Mouse (Mus musculus): ENCODE measurements around the gene Itgal. TPM values are rescaled to one million over a fixed set of nuclear protein-coding genes. Genes with fewer than 3 reads are reported as not detected.
"Not testable (repeated sequence)": the region's sequence is repeated elsewhere in the genome, so short reads cannot be mapped to it uniquely, and the experiment has no call there.

The Itgal gene
- 81.6 and 96.5 TPM in 2 replicates for polyA plus RNA-seq (2015; fragmentation: Nextera tagmentation; extraction: Ambion mirVana)

- DNase-seq (ENCODE audit: low spot score): peak; percentile 82
Observed at GRCm38 (mm10) chr7:127296098-127296497, at the start of gene Itgal. TSS of gene Itgal (plus strand) at chr7:127296260.

- not testable (repeated sequence) for DNase-seq (ENCODE audit: low spot score)
Observed at GRCm38 (mm10) chr7:127250511-127250910, 45.5 kb upstream of the Itgal start.

GRCm38 (mm10) chr7:127252414-127252813 is 43.6 kb upstream of the Itgal start:
- peak; percentile 68 for DNase-seq (ENCODE audit: low spot score)

DNA sequence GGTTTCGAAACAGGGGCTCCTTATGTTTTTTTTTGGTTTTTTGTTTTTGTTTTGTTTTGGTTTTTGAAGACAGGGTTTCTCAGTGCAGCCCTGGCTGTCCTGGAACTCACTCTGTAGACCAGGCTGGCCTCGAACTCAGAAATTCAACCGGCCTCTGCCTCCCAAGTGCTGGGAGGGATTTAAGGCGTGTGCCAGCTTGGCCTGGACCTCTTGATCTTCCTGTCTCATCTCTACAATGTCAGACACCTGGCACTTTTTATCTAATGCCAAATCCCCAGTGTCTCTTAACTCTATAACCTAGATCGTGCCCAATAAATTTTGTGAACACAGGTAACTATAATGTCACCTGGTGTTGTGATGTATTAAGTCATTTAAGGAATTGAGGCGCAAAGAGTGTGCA is 42.7 kb upstream of the Itgal start:
- no peak for DNase-seq (ENCODE audit: low spot score)

- DNase-seq (ENCODE audit: low spot score): peak; percentile 99
Observed at GRCm38 (mm10) chr7:127253821-127254769, 42.0 kb upstream of the Itgal start.

DNA sequence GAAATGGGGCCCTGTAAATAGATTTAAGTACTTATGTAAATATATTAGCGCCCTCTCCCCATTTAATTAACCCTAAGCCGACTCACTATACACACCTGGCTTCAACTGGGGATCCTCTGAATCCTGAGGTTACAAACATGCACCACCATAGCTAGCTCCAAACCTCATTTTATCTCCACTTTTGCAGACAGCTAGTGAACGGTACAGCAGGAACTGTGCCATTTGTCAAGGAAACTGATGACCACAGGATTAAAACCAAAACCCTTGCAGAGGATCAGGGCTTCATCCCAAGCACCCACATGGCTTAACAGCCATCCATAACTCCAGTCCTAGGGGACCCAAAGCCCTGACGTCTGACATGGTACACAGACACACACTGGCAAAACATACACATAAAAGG is 41.1 kb upstream of the Itgal start:
- DNase-seq (ENCODE audit: low spot score): no peak

DNA sequence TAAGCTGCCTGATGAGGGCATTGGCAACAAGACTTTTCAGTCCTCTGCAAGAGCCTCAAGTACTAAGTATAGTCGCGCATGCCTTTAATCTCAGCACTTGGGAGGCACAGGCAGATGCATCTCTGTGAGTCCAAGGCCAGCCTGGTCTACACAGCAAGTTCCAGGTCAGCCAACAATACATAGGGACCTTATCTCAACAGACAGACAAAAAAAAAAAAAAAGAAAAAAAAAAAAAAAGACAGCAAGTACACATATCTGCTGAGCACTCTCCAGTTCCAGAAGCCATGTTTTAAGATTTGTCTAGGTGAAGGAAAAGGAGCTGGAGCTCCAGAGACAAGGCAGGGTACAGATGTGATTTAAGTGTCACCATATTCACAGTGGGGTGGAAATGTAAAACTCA is 40.1 kb upstream of the Itgal start:
- no peak for DNase-seq (ENCODE audit: low spot score)

GRCm38 (mm10) chr7:127256518-127256917 is 39.5 kb upstream of the Itgal start:
- no peak for DNase-seq (ENCODE audit: low spot score)

- DNase-seq (ENCODE audit: low spot score): no peak
Observed at GRCm38 (mm10) chr7:127259186-127259905, 36.7 kb upstream of the Itgal start.

DNA sequence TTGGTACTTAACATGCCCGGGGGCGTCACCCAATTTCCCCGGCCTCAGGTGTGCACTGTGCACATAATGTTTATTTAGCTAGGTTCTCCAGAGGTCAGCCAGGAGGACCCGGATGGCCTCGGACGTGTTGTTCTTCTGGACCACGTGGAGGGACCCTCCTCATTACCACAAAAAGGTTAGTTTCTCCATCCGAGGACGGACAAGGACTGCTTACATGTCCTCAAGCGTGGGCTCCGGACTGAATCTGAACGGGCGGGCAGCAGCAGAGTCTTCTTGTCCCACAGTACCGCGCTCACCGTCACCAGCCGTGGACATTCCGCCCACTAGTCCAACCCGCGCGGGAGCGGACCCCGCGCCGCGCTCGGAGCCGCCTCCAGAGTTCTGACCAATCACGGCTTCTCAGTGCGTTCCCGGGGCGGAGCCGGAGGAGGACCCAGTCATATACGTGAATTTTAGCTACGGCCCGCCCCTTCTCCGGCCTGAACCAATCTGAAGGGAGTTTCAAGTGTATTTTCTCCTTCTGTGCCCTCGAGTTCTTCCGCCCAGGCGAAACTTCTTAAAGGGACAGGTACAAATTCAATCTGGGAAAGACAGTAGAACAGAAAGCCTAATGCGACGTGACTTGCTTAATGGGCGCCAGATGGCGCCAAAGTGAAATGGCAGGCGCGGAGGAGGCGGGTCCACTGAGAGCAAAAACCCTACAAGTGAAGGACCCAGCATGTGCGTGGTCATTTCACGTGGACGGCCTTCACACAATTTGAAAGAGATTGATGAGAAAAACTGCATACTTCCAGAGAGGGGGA is 35.5 kb upstream of the Itgal start, which contains the start of gene Dctpp1:
TSS of gene Dctpp1 (minus strand) at position 401 of the 803 bp plus-strand sequence.
- DNase-seq (ENCODE audit: low spot score): peak; percentile 98

DNA sequence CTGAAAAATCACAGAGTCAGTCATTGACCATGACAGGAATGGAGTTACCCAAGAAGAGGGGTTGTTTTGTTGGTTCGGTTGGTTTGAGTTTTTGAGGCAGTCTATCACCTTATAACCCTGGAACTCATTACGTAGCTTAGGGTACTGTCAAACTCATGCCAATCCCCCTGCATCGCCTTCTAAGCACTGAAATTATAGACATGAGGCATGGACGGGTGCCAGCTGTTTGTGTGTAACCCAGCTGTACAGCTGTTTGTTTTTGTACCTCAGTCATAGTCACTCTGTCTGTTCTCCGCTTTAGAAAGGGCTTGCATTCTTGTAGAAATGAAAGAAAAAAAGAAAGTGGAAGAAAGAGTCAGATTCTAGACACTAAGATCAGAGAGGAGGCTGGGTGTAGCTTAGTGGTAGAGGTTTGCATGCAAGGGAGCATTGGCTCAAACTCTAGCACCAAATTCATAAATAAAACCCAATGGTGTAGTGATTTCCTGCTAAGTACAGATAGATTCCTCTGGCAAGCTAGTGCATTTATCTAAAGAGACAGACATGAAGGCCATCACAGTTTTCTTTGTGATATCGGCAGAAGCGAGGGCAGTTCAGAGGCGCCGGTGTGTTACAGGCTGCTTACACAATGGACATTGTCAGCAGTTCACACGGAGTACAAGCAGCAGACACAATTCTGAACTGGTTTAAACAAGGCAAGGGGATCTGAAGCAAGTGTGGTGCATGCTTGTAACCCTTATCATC is 33.7 kb upstream of the Itgal start:
- no peak for DNase-seq (ENCODE audit: low spot score)

GRCm38 (mm10) chr7:127263526-127263925 is 32.5 kb upstream of the Itgal start:
- no peak for DNase-seq (ENCODE audit: low spot score)

DNA sequence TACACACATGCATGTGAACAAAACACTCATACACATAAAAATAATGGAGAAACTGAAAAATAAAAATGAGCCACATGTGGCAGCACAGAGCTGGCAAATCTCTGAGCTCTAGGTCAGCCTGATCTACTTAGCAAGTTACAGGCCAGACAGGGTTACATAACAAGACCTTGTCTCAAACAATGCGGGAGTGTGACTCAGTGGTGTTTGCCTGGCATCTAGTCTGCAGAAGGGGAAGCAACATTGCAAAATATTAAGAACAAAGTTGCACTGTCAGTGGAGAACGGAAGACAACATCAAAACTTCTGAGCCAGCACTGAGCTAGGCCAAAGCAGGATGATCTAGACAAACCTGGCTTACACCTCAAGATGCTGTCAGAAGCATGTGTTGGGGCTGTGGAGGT is 25.8 kb upstream of the Itgal start:
- no peak for DNase-seq (ENCODE audit: low spot score)

DNA sequence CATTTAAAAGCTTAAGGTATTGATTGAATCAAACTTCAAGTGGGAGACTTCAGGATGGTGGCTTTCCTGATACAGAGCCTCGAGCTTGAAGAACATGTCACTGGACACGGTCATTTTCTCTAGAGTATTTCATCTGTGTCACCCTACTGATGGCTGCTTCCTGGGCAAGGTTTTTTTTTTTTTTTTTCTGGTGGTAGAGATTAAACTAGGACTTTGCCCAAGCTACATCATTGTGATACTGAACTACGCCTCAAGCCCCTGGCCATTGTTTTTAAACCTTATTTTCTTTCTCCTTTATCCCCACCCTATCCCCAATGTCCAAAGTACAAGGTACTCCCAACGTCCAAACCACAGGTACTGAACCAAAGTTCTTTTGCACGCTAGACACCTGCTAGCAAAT is 25.4 kb upstream of the Itgal start:
- DNase-seq (ENCODE audit: low spot score): no peak

GRCm38 (mm10) chr7:127271093-127271492 is 25.0 kb upstream of the Itgal start:
- no peak for DNase-seq (ENCODE audit: low spot score)

DNA sequence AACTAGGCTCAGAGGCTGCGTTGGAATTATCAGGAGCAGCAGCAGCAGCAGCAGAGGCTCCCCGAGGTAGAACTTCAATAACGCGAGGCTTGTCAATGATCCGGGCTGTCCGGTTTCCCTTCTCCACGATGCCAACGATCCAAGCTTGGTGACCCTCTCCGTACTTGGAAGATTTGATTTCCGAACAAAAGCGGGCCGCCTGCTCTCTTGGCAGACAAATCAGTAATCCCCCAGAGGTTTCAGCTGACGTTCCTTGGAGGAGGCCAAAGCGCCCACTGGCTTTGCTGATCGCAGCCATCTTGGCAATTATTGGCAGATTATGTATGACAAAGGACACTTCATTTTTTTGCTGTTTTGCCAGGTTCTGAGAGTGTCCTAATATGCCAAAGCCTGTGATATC is 23.5 kb upstream of the Itgal start:
- DNase-seq (ENCODE audit: low spot score): no peak

DNA sequence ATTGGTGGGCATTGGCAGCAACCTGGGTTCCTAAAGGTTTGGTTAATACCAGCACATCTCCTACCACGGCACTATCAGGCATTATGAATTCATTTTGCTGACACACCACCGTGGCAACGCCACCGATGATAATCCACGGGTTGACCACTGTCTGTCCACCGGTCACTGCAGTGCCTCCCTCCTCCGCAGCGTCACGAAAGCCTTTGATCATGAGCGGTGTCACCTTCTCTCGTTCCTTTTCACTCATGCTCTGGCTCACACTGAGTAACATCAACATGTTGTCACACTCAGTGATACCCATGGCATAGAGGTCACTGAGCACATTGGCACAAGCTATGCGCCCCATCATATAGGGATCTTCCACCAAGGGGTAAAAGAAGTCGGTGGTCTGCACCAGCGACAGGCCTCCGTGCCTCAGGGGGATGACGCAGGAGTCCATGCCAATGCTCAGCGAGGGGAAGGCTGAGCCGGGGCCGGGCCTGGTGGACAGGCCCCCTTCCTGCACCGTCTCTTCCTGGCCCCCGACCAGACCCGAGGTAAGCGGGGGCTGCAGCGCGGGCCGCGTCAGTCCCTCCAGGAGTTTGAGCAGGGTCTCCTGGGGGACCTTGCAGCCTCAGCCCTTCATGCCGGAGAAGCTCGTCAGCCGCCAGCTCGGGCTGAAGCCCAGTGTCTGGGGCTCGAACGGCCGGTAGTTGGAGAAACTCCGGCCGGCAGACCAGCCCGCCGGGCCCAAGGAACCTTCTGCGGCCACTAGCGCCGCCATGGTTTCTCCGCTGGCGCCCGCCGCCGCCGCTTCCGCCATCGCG is 22.7 kb upstream of the Itgal start:
- no peak for DNase-seq (ENCODE audit: low spot score)

DNA sequence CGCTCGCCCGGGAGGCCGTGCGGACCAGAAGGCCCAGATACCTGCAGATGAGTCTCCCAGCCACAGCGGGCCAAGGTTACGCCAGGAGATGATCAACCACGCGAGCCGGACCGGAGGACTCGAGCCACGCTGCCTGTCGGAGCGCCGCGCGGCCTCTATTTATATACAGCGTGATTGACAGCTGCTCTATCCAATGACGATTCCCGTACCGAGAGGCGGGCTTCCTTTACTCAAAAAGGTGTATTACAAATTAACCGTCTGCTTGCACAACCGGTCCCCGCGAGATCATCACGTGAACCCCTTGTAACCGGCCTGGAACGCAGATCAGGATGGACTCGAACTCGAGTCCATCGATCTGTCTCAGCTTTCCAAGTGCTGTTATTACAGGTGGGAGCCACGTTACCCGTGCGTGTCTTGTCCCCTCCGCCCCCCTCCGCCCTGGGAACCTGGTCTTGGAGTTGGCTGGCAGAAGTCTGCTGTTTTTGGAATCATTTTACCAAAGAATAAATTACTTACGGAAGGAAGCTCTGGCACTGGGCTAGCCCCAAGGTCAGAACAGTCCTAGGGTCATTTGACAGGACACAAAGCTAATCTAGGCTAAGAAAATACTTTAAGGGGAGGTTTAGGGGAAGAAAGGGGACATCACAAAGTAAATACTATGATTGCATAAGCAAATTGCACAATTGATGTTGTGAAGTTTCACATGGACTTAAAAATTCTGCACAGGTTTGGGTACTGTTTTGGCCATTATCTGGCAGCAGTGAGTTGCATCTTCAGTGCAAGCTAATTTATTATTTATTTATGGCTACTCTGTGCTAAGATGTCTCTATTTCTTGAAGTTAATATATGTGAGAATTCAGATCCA is 21.9 kb upstream of the Itgal start, which contains the start of gene Sephs2:
TSS of gene Sephs2 (minus strand) at position 131 of the 865 bp plus-strand sequence.
- DNase-seq (ENCODE audit: low spot score): peak; percentile 95

- no peak for DNase-seq (ENCODE audit: low spot score)
Observed at GRCm38 (mm10) chr7:127276519-127276961, 19.5 kb upstream of the Itgal start.
